Mouse (Mus musculus) stomach, postnatal 0 days (tissue): ENCODE measurements around the gene Aunip.

ENCODE experiments used
- CTCF ChIP-seq: IDR thresholded peaks from 2 replicates; pipeline ENCODE4 v1.5.1; 2016; ENCODE audit warnings: antibody characterized with exemption, low read depth, mild to moderate bottlenecking, moderate library complexity
- EP300 ChIP-seq: optimal IDR thresholded peaks from 2 replicates; pipeline ENCODE3; 2016; ENCODE audit warnings: antibody characterized with exemption

GRCm38 (mm10) chr4:134469985-134470384 lies 40.8 kb upstream of the Aunip start:
- TF ChIP-seq CTCF (no peak), EP300 (no peak)
